Mouse (Mus musculus): Measurements from ENCODE around the gene Faap100.

GRCm38 (mm10) chr11:120386632-120387031 lies 8.1 kb upstream of the Faap100 start:
- TF ChIP-seq MAFK (IDR thresholded peaks at IDR 0.05; ENCODE audit: insufficient read depth, low read depth, low read length) (no peak), CHD2 (IDR thresholded peaks at IDR 0.05; ENCODE audit: low read depth, low read length) (no peak)
